Mouse (Mus musculus) kidney, postnatal 25 days (tissue): ENCODE results near the gene Olfr435.
"Not testable (repeated sequence)": the region's sequence is repeated elsewhere in the genome, so short reads cannot be mapped to it uniquely, and the experiment has no call there.

Experiments used
- DNase-seq, 2 experiments: peaks; one replicate each; pipeline ENCODE4 v3.0.0; 2021; ENCODE audit warnings: mixed read lengths in 2 of 2

The Olfr435 gene

GRCm38 (mm10) chr6:43196781-43197180 lies at the start of gene Olfr435:
Gene Olfr435 (plus strand): TSS chr6:43197146.
- DNase-seq: no peak

- no peak for DNase-seq
Measured at GRCm38 (mm10) chr6:43159502-43159901, 37.4 kb upstream of the Olfr435 start.

GRCm38 (mm10) chr6:43162982-43163381 lies 34.0 kb upstream of the Olfr435 start, which contains the start of gene Olfr437:
Gene Olfr437 (plus strand): TSS chr6:43163282.
- no peak for DNase-seq

GRCm38 (mm10) chr6:43167246-43167645 lies 29.7 kb upstream of the Olfr435 start:
- no peak for DNase-seq

GRCm38 (mm10) chr6:43171840-43172239 lies 25.1 kb upstream of the Olfr435 start, which contains the start of gene Olfr13:
Gene Olfr13 (plus strand): TSS chr6:43172140.
- DNase-seq: no peak

- no peak for DNase-seq
Measured at GRCm38 (mm10) chr6:43178129-43178528, 18.8 kb upstream of the Olfr435 start.

GRCm38 (mm10) chr6:43178584-43179501 lies 18.1 kb upstream of the Olfr435 start:
- no peak for DNase-seq

GRCm38 (mm10) chr6:43190986-43191385 lies 6.0 kb upstream of the Olfr435 start:
- DNase-seq: no peak

- no peak for DNase-seq
Measured at GRCm38 (mm10) chr6:43198094-43198493, 1.1 kb downstream of the Olfr435 start.

- no peak for DNase-seq
Measured at GRCm38 (mm10) chr6:43202786-43203185, 5.8 kb downstream of the Olfr435 start.

- no peak for DNase-seq
Measured at GRCm38 (mm10) chr6:43205355-43205754, 8.4 kb downstream of the Olfr435 start.

- DNase-seq: not testable (repeated sequence)
Measured at GRCm38 (mm10) chr6:43212873-43213272, 15.9 kb downstream of the Olfr435 start, which contains the start of gene Olfr434. Gene Olfr434 (plus strand): TSS chr6:43213021.

- DNase-seq: not testable (repeated sequence)
Measured at GRCm38 (mm10) chr6:43231255-43231654, 34.3 kb downstream of the Olfr435 start, which contains the start of gene Olfr47. Gene Olfr47 (plus strand): TSS chr6:43231529.

GRCm38 (mm10) chr6:43242061-43242460 lies 45.1 kb downstream of the Olfr435 start:
- peak in 1 of 2 experiments; percentile 21 for DNase-seq

GRCm38 (mm10) chr6:43247396-43247795 lies 50.5 kb downstream of the Olfr435 start:
- no peak for DNase-seq

- DNase-seq: no peak
Measured at GRCm38 (mm10) chr6:43252994-43253393, 56.0 kb downstream of the Olfr435 start.
